Mouse (Mus musculus): ENCODE measurements around the gene Castor2. TPM values are rescaled to one million over a fixed set of nuclear protein-coding genes. Genes with fewer than 3 reads are reported as not detected.

The Castor2 gene
- 4.3 TPM for polyA plus RNA-seq (2014; fragmentation: Illumina TruSeq; extraction: RNeasy Lipid Tissue Mini Kit (QIAGEN cat#74804); ENCODE audit: low read depth, low replicate concordance)

DNA sequence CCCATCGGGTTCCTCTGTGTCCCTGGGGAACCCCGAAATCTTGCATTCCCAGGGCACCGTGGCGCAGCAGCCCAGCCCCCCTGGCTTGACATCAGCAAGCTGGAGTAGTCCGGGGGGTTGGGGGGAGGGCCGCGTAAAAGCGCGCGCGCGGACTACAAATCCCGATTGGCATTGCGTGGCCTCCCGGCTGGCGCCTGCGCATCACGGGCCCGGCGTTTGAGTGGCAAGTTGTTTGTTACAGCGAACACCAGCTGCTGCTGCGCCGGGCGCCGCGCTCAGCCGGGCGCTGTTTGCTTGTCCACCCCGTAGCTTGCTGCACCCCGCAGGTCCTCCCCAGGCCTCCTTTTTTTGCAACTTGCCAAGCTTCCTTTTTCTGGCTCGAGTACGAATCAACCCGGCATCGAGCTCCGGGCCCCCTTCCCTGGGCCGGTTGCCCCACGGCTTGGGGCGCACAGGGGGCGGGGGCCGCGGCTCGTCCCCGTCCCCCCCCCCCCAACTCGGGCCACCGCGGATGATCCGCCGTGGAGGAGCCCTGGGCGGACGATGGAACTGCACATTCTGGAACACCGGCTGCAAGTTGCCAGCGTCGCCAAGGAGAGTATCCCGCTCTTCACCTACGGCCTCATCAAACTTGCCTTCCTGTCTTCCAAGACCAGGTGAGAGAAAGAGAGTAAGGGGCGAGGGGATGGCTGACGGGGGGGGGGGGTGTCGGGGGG is at the start of gene Castor2:
Gene Castor2, plus strand, starts transcription at position 216 of the 716 bp plus-strand sequence.

GRCm38 (mm10) chr5:134176169-134176881 is 76.8 kb downstream of the Castor2 start, which contains the start of gene Rcc1l:
Gene Rcc1l (minus strand): TSS chr5:134176774.

DNA sequence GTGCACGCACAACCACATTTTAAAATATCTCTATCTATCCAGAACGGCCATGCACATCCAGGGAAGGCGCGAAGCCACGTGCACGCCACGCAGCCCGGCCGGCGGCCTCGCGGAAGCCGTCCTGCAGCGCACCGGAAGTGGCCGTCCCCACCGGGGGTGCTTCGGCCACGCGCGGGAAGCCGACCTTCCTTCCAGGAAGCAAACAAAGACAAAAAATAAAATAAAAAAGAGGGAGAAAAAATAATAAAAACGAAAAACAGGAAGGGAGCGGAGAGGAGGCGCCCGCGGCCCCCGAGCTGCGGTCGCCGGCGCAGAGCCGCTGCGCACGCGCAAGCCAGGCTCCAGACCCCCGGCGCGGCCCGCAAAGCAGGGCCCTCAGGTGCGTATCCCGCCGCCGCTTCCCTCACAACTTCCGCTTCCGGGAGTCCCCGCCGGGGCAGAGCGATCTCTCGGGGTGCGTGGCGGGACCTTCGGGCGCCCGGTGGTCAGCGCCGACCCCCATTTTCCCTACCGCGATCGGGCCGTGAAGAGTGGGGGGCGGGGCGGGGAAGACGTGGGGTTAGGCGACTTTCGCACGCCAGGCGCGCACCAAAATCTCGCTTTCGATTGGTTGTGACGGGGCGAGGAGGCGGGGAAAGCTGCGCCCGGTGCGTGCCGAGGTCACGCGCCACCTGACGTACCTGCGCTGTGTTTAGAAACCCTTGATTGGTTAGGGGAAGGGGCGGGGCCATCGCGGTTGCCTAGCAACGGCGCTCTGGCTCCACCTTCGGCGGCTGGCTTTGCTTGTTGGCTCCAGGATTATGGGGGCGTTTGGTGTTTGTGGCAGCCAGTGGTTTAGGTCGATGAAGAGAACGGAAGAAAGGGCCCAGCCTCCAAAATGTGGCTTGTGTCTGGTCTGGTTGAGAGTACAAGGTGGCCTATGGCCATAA is 84.6 kb downstream of the Castor2 start, which contains the start of gene Gtf2ird2:
Gene Gtf2ird2, plus strand, starts transcription at position 140 of the 929 bp plus-strand sequence.

Other genes with a start within 250 kb of the Castor2 start
- gene Rcc1l, start 77.1 kb downstream of the Castor2 start, polyA plus RNA-seq (2014; fragmentation: Illumina TruSeq; extraction: RNeasy Lipid Tissue Mini Kit (QIAGEN cat#74804); ENCODE audit: low read depth, low replicate concordance): 1.7 TPM
- 2.5 TPM for gene Gtf2ird2, start 84.3 kb downstream of the Castor2 start, polyA plus RNA-seq (2014; fragmentation: Illumina TruSeq; extraction: RNeasy Lipid Tissue Mini Kit (QIAGEN cat#74804); ENCODE audit: low read depth, low replicate concordance)
- gene Ncf1, start 129.9 kb downstream of the Castor2 start, polyA plus RNA-seq (2014; fragmentation: Illumina TruSeq; extraction: RNeasy Lipid Tissue Mini Kit (QIAGEN cat#74804); ENCODE audit: low read depth, low replicate concordance): 3.7 TPM
- gene Gtf2i, start 215.0 kb downstream of the Castor2 start, polyA plus RNA-seq (2014; fragmentation: Illumina TruSeq; extraction: RNeasy Lipid Tissue Mini Kit (QIAGEN cat#74804); ENCODE audit: low read depth, low replicate concordance): 124 TPM